Mouse (Mus musculus) liver, embryonic 14.5 days (tissue): Measurements from ENCODE around the gene Mbnl2.

Experiments used
- CTCF ChIP-seq: IDR thresholded peaks from 2 replicates; pipeline ENCODE4 v1.5.1; 2016; ENCODE audit warnings: antibody characterized with exemption, low read depth, control low read depth
- EP300 ChIP-seq: IDR thresholded peaks from 2 replicates; pipeline ENCODE4 v1.6.1; 2016; ENCODE audit warnings: antibody characterized with exemption, low read depth

- TF ChIP-seq EP300 (no peak), CTCF (no peak)
Observed at GRCm38 (mm10) chr14:120374786-120375185, 99.3 kb downstream of the Mbnl2 start.
